Mouse (Mus musculus): ENCODE measurements around the gene Mpp2. TPM values are rescaled to one million over a fixed set of nuclear protein-coding genes. Genes with fewer than 3 reads are reported as not detected.

The Mpp2 gene
- polyA plus RNA-seq, 1 experiment: not detected

DNA sequence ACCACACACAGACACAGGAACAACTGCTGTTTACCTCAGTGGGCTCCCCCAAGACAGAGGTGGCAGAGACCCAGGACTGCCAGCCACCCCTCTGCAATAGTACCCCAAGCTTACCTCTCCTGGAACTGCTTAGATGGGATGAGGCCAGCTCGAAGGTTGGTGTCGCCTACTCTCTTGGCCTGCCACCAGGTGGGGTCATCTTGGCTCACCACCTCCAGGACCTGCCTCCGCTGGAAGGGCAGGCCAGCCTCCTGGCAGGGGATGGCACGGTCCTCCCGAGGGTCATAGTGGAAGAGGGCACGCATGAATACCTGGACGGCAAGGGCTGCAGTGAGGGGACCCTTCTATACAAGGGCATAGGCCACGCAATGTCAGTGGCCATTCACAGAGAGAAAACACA lies 75.1 kb downstream of the Mpp2 start:
- 89% methylated on average over 8 of the region's 8 CpGs for WGBS
- TF ChIP-seq POLR2A (IDR thresholded peaks at IDR 0.05; ENCODE audit: insufficient read depth, low read depth, low read length) (no peak), CTCF (IDR thresholded peaks at IDR 0.05; ENCODE audit: insufficient read depth, low read depth, low read length) (no peak)
- Histone ChIP-seq H3K4me3 (ENCODE audit: insufficient read depth, low read depth, low read length) (no peak overlapping the region), H3K27ac (ENCODE audit: insufficient read depth, low read depth, low read length) (no peak overlapping the region), H3K4me1 (ENCODE audit: control insufficient read depth, insufficient read depth, low read length) (peaks cover 36% of the 10 kb centered on the region)

DNA sequence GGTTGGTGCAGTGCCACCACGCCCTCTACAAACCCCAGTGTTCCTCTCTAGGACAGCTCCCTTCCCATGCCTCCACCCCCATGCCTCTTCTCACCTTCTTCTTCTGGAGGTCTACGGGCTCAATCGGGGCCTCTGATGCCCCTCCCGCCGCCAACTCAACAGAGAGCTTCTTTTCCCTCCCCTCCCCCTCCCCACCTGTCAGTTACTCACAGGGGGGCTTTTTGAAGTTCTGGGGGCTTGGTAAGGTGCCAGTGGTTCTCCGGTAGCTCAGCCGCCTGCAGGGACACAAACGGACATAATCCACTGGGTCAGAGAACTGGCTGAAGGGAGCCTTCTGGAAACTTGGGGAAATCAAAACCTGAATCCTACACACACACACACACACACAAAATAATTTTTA lies 76.8 kb downstream of the Mpp2 start:
- H3K27ac ChIP-seq (ENCODE audit: insufficient read depth, low read depth, low read length): no peak overlapping the region
- peaks cover 35% of the 10 kb centered on the region for H3K4me1 ChIP-seq (ENCODE audit: control insufficient read depth, insufficient read depth, low read length)
- 83% methylated on average over 8 of the region's 8 CpGs for WGBS
- H3K4me3 ChIP-seq (ENCODE audit: insufficient read depth, low read depth, low read length): no peak overlapping the region
- TF ChIP-seq POLR2A (IDR thresholded peaks at IDR 0.05; ENCODE audit: insufficient read depth, low read depth, low read length) (no peak), CTCF (IDR thresholded peaks at IDR 0.05; ENCODE audit: insufficient read depth, low read depth, low read length) (no peak)

DNA sequence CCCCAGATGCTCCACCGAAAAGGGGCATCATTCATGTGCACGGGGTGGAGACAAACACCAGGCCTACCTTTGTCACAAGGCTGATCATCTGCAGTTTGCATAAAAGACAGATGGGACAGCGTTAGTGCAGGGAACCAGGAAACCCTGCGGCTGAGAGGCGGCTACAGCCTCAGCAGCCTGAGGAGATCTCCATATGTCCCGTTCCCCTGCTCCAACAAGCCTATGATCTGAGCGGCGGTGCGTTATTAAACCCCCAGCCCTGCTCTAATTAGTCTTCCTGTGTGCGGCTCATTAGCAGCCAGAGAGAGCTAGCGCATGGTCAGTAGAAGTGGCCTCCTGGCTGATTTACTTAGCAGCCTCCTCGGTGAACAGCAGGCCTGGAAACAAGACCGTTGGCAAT lies 78.2 kb downstream of the Mpp2 start:
- Histone ChIP-seq H3K4me3 (ENCODE audit: insufficient read depth, low read depth, low read length) (no peak overlapping the region), H3K27ac (ENCODE audit: insufficient read depth, low read depth, low read length) (no peak overlapping the region), H3K4me1 (ENCODE audit: control insufficient read depth, insufficient read depth, low read length) (peaks cover 23% of the 10 kb centered on the region)
- 37% methylated on average over 13 of the region's 13 CpGs for WGBS
- no peak for TF ChIP-seq POLR2A (IDR thresholded peaks at IDR 0.05; ENCODE audit: insufficient read depth, low read depth, low read length)
- no peak for TF ChIP-seq CTCF (IDR thresholded peaks at IDR 0.05; ENCODE audit: insufficient read depth, low read depth, low read length)

DNA sequence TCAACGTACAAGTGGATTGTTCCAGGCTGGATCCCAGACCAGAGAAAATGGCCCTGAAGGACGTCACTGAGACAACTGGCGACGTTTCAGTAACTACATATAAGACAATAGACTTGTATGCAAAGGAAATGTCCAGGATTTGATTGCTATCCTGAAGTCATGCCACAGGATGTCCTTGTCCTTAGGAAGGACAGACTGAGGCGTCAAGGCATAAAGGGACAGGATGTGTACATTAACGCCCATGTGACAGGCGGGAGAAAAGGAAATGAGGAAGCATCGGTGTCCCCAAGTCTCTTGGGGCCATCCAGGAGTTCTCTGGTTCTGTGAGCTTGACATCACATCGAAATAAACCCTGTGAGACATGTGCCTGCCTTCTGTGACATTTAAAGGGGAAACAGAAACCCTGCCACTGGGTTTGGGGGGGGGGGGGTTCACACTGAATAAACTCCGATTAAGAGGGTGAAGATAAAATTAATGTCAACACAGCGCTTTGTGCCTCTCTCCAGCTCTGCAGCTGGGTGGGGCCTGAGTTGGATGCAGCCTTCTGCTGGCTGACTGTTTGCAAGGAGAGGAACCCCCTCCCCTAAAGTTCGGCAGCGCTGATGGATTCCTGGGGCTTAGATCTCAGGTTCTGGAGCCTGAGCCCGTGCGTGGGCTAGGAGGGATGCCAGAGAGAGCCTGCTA lies 79.2 kb downstream of the Mpp2 start:
- Histone ChIP-seq H3K4me1 (ENCODE audit: control insufficient read depth, insufficient read depth, low read length) (peaks cover 20% of the 10 kb centered on the region), H3K27ac (ENCODE audit: insufficient read depth, low read depth, low read length) (no peak overlapping the region), H3K4me3 (ENCODE audit: insufficient read depth, low read depth, low read length) (no peak overlapping the region)
- WGBS: 69% methylated on average over 15 of the region's 15 CpGs
- TF ChIP-seq CTCF (IDR thresholded peaks at IDR 0.05; ENCODE audit: insufficient read depth, low read depth, low read length): no peak
- no peak for TF ChIP-seq POLR2A (IDR thresholded peaks at IDR 0.05; ENCODE audit: insufficient read depth, low read depth, low read length)

DNA sequence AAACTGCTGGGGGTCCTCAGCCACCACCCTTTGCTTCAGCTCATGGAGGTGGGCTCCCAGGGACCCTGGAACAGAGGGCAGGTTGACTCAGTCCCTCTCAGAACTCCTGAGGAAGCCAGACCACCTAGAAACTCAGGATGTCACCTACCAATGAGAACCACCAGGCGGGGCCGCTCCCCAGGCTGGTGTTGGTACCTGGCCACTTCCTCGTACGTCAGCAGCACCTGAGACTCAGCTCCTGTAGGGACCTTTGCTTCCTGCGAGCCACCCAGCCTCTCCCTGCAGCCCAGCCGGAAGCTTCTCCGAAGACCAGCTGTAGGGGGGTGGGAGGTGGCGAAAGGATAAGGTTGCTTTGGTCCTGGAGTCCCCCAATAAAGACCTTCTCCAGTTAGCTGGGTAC lies 79.9 kb downstream of the Mpp2 start:
- TF ChIP-seq POLR2A (IDR thresholded peaks at IDR 0.05; ENCODE audit: insufficient read depth, low read depth, low read length) (no peak), CTCF (IDR thresholded peaks at IDR 0.05; ENCODE audit: insufficient read depth, low read depth, low read length) (no peak)
- WGBS: 92% methylated on average over 8 of the region's 8 CpGs
- H3K4me3 ChIP-seq (ENCODE audit: insufficient read depth, low read depth, low read length): no peak overlapping the region

More for the DNA sequence above, 79.9 kb downstream of the Mpp2 start:
- H3K4me1 ChIP-seq (ENCODE audit: control insufficient read depth, insufficient read depth, low read length): peaks cover 18% of the 10 kb centered on the region
- no peak overlapping the region for H3K27ac ChIP-seq (ENCODE audit: insufficient read depth, low read depth, low read length)

Other genes with a start within 250 kb of the Mpp2 start
- not detected in 2 replicates for gene Meox1, start 194.1 kb downstream of the Mpp2 start, polyA plus RNA-seq (2012; ENCODE audit: insufficient read depth, insufficient read length, low replicate concordance, missing spikeins)
- gene Sost, start 121.5 kb downstream of the Mpp2 start, polyA plus RNA-seq (2012; ENCODE audit: insufficient read depth, insufficient read length, low replicate concordance, missing spikeins): not detected in 2 replicates
- not detected in 2 replicates for gene Cfap97d1, start 104.2 kb downstream of the Mpp2 start, polyA plus RNA-seq (2012; ENCODE audit: insufficient read depth, insufficient read length, low replicate concordance, missing spikeins)
- gene Dusp3, start 101.5 kb downstream of the Mpp2 start, polyA plus RNA-seq (2012; ENCODE audit: insufficient read depth, insufficient read length, low replicate concordance, missing spikeins): not detected in 2 replicates
- not detected in 2 replicates for gene Mpp3, start 60.1 kb downstream of the Mpp2 start, polyA plus RNA-seq (2012; ENCODE audit: insufficient read depth, insufficient read length, low replicate concordance, missing spikeins)
- gene Cd300lg, start 47.0 kb downstream of the Mpp2 start, polyA plus RNA-seq (2012; ENCODE audit: insufficient read depth, insufficient read length, low replicate concordance, missing spikeins): not detected in 2 replicates
- not detected in 2 replicates for gene Ppy, start 12.8 kb upstream of the Mpp2 start, polyA plus RNA-seq (2012; ENCODE audit: insufficient read depth, insufficient read length, low replicate concordance, missing spikeins)
- gene Pyy, start 19.3 kb upstream of the Mpp2 start, polyA plus RNA-seq (2012; ENCODE audit: insufficient read depth, insufficient read length, low replicate concordance, missing spikeins): not detected in 2 replicates
- gene Nags, start 57.0 kb upstream of the Mpp2 start, polyA plus RNA-seq (2012; ENCODE audit: insufficient read depth, insufficient read length, low replicate concordance, missing spikeins): not detected in 2 replicates
- gene Tmem101, start 67.9 kb upstream of the Mpp2 start, polyA plus RNA-seq (2012; ENCODE audit: insufficient read depth, insufficient read length, low replicate concordance, missing spikeins): not detected in 2 replicates
- gene Lsm12, start 96.8 kb upstream of the Mpp2 start, polyA plus RNA-seq (2012; ENCODE audit: insufficient read depth, insufficient read length, low replicate concordance, missing spikeins): not detected in 2 replicates
- gene G6pc3, start 101.1 kb upstream of the Mpp2 start, polyA plus RNA-seq (2012; ENCODE audit: insufficient read depth, insufficient read length, low replicate concordance, missing spikeins): not detected in 2 replicates
- 223 TPM in 1 of 2 replicates, not detected in the other for gene Hdac5, start 141.7 kb upstream of the Mpp2 start, polyA plus RNA-seq (2012; ENCODE audit: insufficient read depth, insufficient read length, low replicate concordance, missing spikeins)
- not detected in 2 replicates for gene BC030867, start 160.4 kb upstream of the Mpp2 start, polyA plus RNA-seq (2012; ENCODE audit: insufficient read depth, insufficient read length, low replicate concordance, missing spikeins)
- not detected in 2 replicates for gene Asb16, start 180.2 kb upstream of the Mpp2 start, polyA plus RNA-seq (2012; ENCODE audit: insufficient read depth, insufficient read length, low replicate concordance, missing spikeins)
- gene Tmub2, start 196.4 kb upstream of the Mpp2 start, polyA plus RNA-seq (2012; ENCODE audit: insufficient read depth, insufficient read length, low replicate concordance, missing spikeins): 472 TPM in 1 of 2 replicates, not detected in the other
- gene Atxn7l3, start 208.1 kb upstream of the Mpp2 start, polyA plus RNA-seq (2012; ENCODE audit: insufficient read depth, insufficient read length, low replicate concordance, missing spikeins): not detected in 2 replicates
- gene Ubtf, start 231.2 kb upstream of the Mpp2 start, polyA plus RNA-seq (2012; ENCODE audit: insufficient read depth, insufficient read length, low replicate concordance, missing spikeins): 213 TPM in 1 of 2 replicates, not detected in the other

All from olfactory bulb, adult 2 months (tissue).